ENCODE assay signal across 14 mouse cellular contexts in genomic region chr13:46979836-46980490, GRCm38 (mm10). TPM values are rescaled to one million over a fixed set of nuclear protein-coding genes. Genes with fewer than 3 reads are reported as not detected.
DNase-seq lines count a peak whose midpoint lies in the region; ATAC-seq and TF ChIP-seq lines count a peak whose summit lies in the region.
"Had no signal": no experiment of that assay in that cellular context is flagged by ENCODE, and none has a peak within 500 bp of the region (broad histone marks: within the 10 kb centered on the region; RNA-seq: fewer than 3 reads in every experiment).

No protein-coding gene starts in this region.

- peak; percentile 7 to 20 for DNase-seq in heart, postnatal 14 days
- DNase-seq in lung, postnatal 36 days, result peak; percentile 82
- no peak for DNase-seq in frontal cortex, adult 2 months (ENCODE audit: extremely low spot score in 1 of 2, low spot score in 1 of 2)
- DNase-seq in spleen, postnatal 36 days (ENCODE audit: low spot score in 2 of 2), result no peak
- no peak for DNase-seq in layer of hippocampus, adult 9-10 months (ENCODE audit: low spot score)
- DNase-seq: cerebellum, adult 2 months; right cerebral cortex, postnatal 14 days; thymus, adult 2 months had no signal

- no peak for TF ChIP-seq CTCF in bone marrow macrophage, adult 2 months (IDR thresholded peaks at IDR 0.05; ENCODE audit: low read depth, low read length)

- H3K4me3 ChIP-seq in bone marrow macrophage, adult 2 months (ENCODE audit: insufficient read depth, low read length), result peak overlapping the region; percentile 7; the same call in 1 of the 2 replicates
- H3K4me3 ChIP-seq: hindbrain, embryonic 13.5 days; limb, embryonic 12.5 days; midbrain, embryonic 10.5 days; neural tube, embryonic 13.5 days had no signal

- TF ChIP-seq POLR2A in bone marrow macrophage, adult 2 months (IDR thresholded peaks at IDR 0.05; ENCODE audit: borderline replicate concordance, low read depth, low read length), result no peak

- peaks cover 37% of the 10 kb centered on the region for H3K4me1 ChIP-seq in bone marrow macrophage, adult 2 months (ENCODE audit: control insufficient read depth, insufficient read depth, low read length)

- ATAC-seq in granulocyte monocyte progenitor cell, adult 5-6 weeks (replicated peaks; ENCODE audit: poor library complexity, severe bottlenecking), result peak; percentile 20; the same call in 1 of the 2 replicates

- peak overlapping the region; percentile 74 for H3K27ac ChIP-seq in bone marrow macrophage, adult 2 months (ENCODE audit: insufficient read depth, low read depth, low read length)
- H3K27ac ChIP-seq: hindbrain, embryonic 13.5 days; limb, embryonic 12.5 days; midbrain, embryonic 10.5 days; neural tube, embryonic 13.5 days had no signal

- intact Hi-C loops in heart, postnatal 14 days (cut with DNase I), result no loop called here

RNA-seq across cellular contexts. Expression of gene Nhlrc1, which starts 34.7 kb away (rescaled TPM):
- polyA plus RNA-seq in bone marrow macrophage, adult 2 months (2012; ENCODE audit: insufficient read depth, insufficient read length, missing spikeins), result 1.2 and 1.3 TPM in 2 replicates
- total RNA-seq in granulocyte monocyte progenitor cell, adult 5-6 weeks (2014; fragmentation: Nextera tagmentation), result 1.6 and 1.7 TPM in 2 replicates
- 2.1 and 4.3 TPM in 2 replicates for total RNA-seq in granulocyte monocyte progenitor cell, adult 5-6 weeks (2017)
- 1 to 10 TPM; 3.8 to 4.1 TPM for total RNA-seq in heart, postnatal 14 days (2021)
- 12.6 and 13.1 TPM in 2 replicates for polyA plus RNA-seq in frontal cortex, adult 2 months (2012; rRNA removed)

RNA-seq across cellular contexts. Expression of gene Kif13a, which starts 50.3 kb away (rescaled TPM):
- polyA plus RNA-seq in bone marrow macrophage, adult 2 months (2012; ENCODE audit: insufficient read depth, insufficient read length, missing spikeins), result 18.8 and 22.0 TPM in 2 replicates
- total RNA-seq in granulocyte monocyte progenitor cell, adult 5-6 weeks (2014; fragmentation: Nextera tagmentation), result 26.6 and 47.5 TPM in 2 replicates
- total RNA-seq in granulocyte monocyte progenitor cell, adult 5-6 weeks (2017), result 46.0 and 57.7 TPM in 2 replicates
- total RNA-seq in heart, postnatal 14 days (2021), result 100 to 1,000 TPM in 1 of 2 experiments, 10 to 100 TPM in 1; 95.6 to 104 TPM
- 12.9 and 14.1 TPM in 2 replicates for polyA plus RNA-seq in frontal cortex, adult 2 months (2012; rRNA removed)

Comparison
In these comparisons a context has a peak if more than half of its experiments do, and no peak if none do; other contexts are left out.
1. DNase-seq: peak in heart, postnatal 14 days (2 of 2) and lung, postnatal 36 days (single experiment); none in frontal cortex, adult 2 months (0 of 2), spleen, postnatal 36 days (0 of 2) and layer of hippocampus, adult 9-10 months (single experiment).